Mouse (Mus musculus): ENCODE data around the gene Rnf186. TPM values are rescaled to one million over a fixed set of nuclear protein-coding genes. Genes with fewer than 3 reads are reported as not detected.

The Rnf186 gene
- polyA plus RNA-seq, 1 experiment from 2014 or later, result 0.29 TPM

- Histone ChIP-seq H3K9ac (ENCODE audit: low read length) (no peak overlapping the region), H3K4me1 (ENCODE audit: control insufficient read depth, insufficient read depth, low read length) (no peaks in the 10 kb centered on the region), H3K9me3 (replicated peaks; ENCODE audit: control insufficient read depth, low read length) (no peaks in the 10 kb centered on the region), H3K4me3 (ENCODE audit: low read length) (no peak overlapping the region), H3K27me3 (ENCODE audit: control insufficient read depth, insufficient read depth, low read length) (no peaks in the 10 kb centered on the region; the same call in 1 of the 2 replicates), H3K27ac (ENCODE audit: low read length) (no peak overlapping the region), H3K36me3 (ENCODE audit: control insufficient read depth, insufficient read depth) (no peaks in the 10 kb centered on the region), H3K4me2 (ENCODE audit: low read depth, low read length) (no peak overlapping the region)
- 52% methylated on average over 4 of the region's 4 CpGs for WGBS
- no peak for ATAC-seq (replicated peaks; ENCODE audit: extremely low read depth, insufficient read depth, low FRiP score)
Observed at GRCm38 (mm10) chr4:138939481-138939880, 27.4 kb upstream of the Rnf186 start.

- H3K4me2 ChIP-seq (ENCODE audit: low read depth, low read length), result no peak overlapping the region
- no peaks in the 10 kb centered on the region; the same call in 1 of the 2 replicates for H3K27me3 ChIP-seq (ENCODE audit: control insufficient read depth, insufficient read depth, low read length)
- no peak overlapping the region for H3K9ac ChIP-seq (ENCODE audit: low read length)
- 0 out of 2 replicates have a peak overlapping the region, but pooled peaks have one; percentile 20 for H3K27ac ChIP-seq (ENCODE audit: low read length)
- no peaks in the 10 kb centered on the region for H3K4me1 ChIP-seq (ENCODE audit: control insufficient read depth, insufficient read depth, low read length)
- no peaks in the 10 kb centered on the region for H3K9me3 ChIP-seq (replicated peaks; ENCODE audit: control insufficient read depth, low read length)
- H3K4me3 ChIP-seq (ENCODE audit: low read length), result no peak overlapping the region
- 39% methylated on average over 7 of the region's 7 CpGs for WGBS
- ATAC-seq (replicated peaks; ENCODE audit: extremely low read depth, insufficient read depth, low FRiP score), result no peak
- H3K36me3 ChIP-seq (ENCODE audit: control insufficient read depth, insufficient read depth), result no peaks in the 10 kb centered on the region
Observed at GRCm38 (mm10) chr4:138941401-138941800, 25.5 kb upstream of the Rnf186 start.

GRCm38 (mm10) chr4:138941966-138942365 is 24.9 kb upstream of the Rnf186 start:
- no peak overlapping the region for H3K9ac ChIP-seq (ENCODE audit: low read length)
- no peak overlapping the region for H3K27ac ChIP-seq (ENCODE audit: low read length)
- H3K4me3 ChIP-seq (ENCODE audit: low read length), result no peak overlapping the region
- peak; percentile 26; the same call in 1 of the 2 replicates for ATAC-seq (replicated peaks; ENCODE audit: extremely low read depth, insufficient read depth, low FRiP score)
- H3K36me3 ChIP-seq (ENCODE audit: control insufficient read depth, insufficient read depth), result no peaks in the 10 kb centered on the region
- H3K4me2 ChIP-seq (ENCODE audit: low read depth, low read length), result no peak overlapping the region
- H3K4me1 ChIP-seq (ENCODE audit: control insufficient read depth, insufficient read depth, low read length), result no peaks in the 10 kb centered on the region
- no peaks in the 10 kb centered on the region for H3K9me3 ChIP-seq (replicated peaks; ENCODE audit: control insufficient read depth, low read length)
- WGBS, result 53% methylated on average over 6 of the region's 6 CpGs
- H3K27me3 ChIP-seq (ENCODE audit: control insufficient read depth, insufficient read depth, low read length), result no peaks in the 10 kb centered on the region; the same call in 1 of the 2 replicates

- H3K4me2 ChIP-seq (ENCODE audit: low read depth, low read length), result peak overlapping the region; percentile 48
- no peak overlapping the region for H3K27ac ChIP-seq (ENCODE audit: low read length)
- WGBS, result 23% methylated on average over 15 of the region's 15 CpGs
- H3K36me3 ChIP-seq (ENCODE audit: control insufficient read depth, insufficient read depth), result no peaks in the 10 kb centered on the region
- H3K4me1 ChIP-seq (ENCODE audit: control insufficient read depth, insufficient read depth, low read length), result no peaks in the 10 kb centered on the region
- no peaks in the 10 kb centered on the region; the same call in 1 of the 2 replicates for H3K9me3 ChIP-seq (replicated peaks; ENCODE audit: control insufficient read depth, low read length)
- H3K27me3 ChIP-seq (ENCODE audit: control insufficient read depth, insufficient read depth, low read length), result no peaks in the 10 kb centered on the region; the same call in 1 of the 2 replicates
- no peak overlapping the region for H3K9ac ChIP-seq (ENCODE audit: low read length)
- H3K4me3 ChIP-seq (ENCODE audit: low read length), result peak overlapping the region; percentile 48
- peak; percentile 67 for ATAC-seq (replicated peaks; ENCODE audit: extremely low read depth, insufficient read depth, low FRiP score)
Observed at GRCm38 (mm10) chr4:138943730-138944129, 23.2 kb upstream of the Rnf186 start.

GRCm38 (mm10) chr4:138948257-138948656 is 18.7 kb upstream of the Rnf186 start:
- no peaks in the 10 kb centered on the region; the same call in 1 of the 2 replicates for H3K27me3 ChIP-seq (ENCODE audit: control insufficient read depth, insufficient read depth, low read length)
- H3K9ac ChIP-seq (ENCODE audit: low read length), result no peak overlapping the region
- no peak overlapping the region for H3K4me2 ChIP-seq (ENCODE audit: low read depth, low read length)
- H3K4me3 ChIP-seq (ENCODE audit: low read length), result no peak overlapping the region
- H3K27ac ChIP-seq (ENCODE audit: low read length), result no peak overlapping the region
- no peaks in the 10 kb centered on the region for H3K4me1 ChIP-seq (ENCODE audit: control insufficient read depth, insufficient read depth, low read length)
- H3K36me3 ChIP-seq (ENCODE audit: control insufficient read depth, insufficient read depth), result no peaks in the 10 kb centered on the region
- H3K9me3 ChIP-seq (replicated peaks; ENCODE audit: control insufficient read depth, low read length), result peaks cover 4% of the 10 kb centered on the region
- ATAC-seq (replicated peaks; ENCODE audit: extremely low read depth, insufficient read depth, low FRiP score), result no peak
- 80% methylated on average over 2 of the region's 2 CpGs for WGBS

GRCm38 (mm10) chr4:138958612-138959011 is 8.3 kb upstream of the Rnf186 start:
- Histone ChIP-seq H3K36me3 (ENCODE audit: control insufficient read depth, insufficient read depth) (no peaks in the 10 kb centered on the region), H3K4me2 (ENCODE audit: low read depth, low read length) (no peak overlapping the region), H3K27ac (ENCODE audit: low read length) (no peak overlapping the region), H3K9ac (ENCODE audit: low read length) (no peak overlapping the region), H3K4me3 (ENCODE audit: low read length) (no peak overlapping the region), H3K4me1 (ENCODE audit: control insufficient read depth, insufficient read depth, low read length) (no peaks in the 10 kb centered on the region), H3K27me3 (ENCODE audit: control insufficient read depth, insufficient read depth, low read length) (0 out of 2 replicates have a peak, but pooled peaks cover 2% of the 10 kb centered on the region), H3K9me3 (replicated peaks; ENCODE audit: control insufficient read depth, low read length) (no peaks in the 10 kb centered on the region)
- 85% methylated on average over 9 of the region's 9 CpGs for WGBS
- ATAC-seq (replicated peaks; ENCODE audit: extremely low read depth, insufficient read depth, low FRiP score), result no peak

GRCm38 (mm10) chr4:138959120-138959519 is 7.8 kb upstream of the Rnf186 start:
- H3K4me3 ChIP-seq (ENCODE audit: low read length), result no peak overlapping the region
- WGBS, result 72% methylated on average over 15 of the region's 15 CpGs
- no peak for ATAC-seq (replicated peaks; ENCODE audit: extremely low read depth, insufficient read depth, low FRiP score)
- no peak overlapping the region for H3K9ac ChIP-seq (ENCODE audit: low read length)
- no peaks in the 10 kb centered on the region for H3K36me3 ChIP-seq (ENCODE audit: control insufficient read depth, insufficient read depth)
- H3K4me1 ChIP-seq (ENCODE audit: control insufficient read depth, insufficient read depth, low read length), result no peaks in the 10 kb centered on the region
- H3K27me3 ChIP-seq (ENCODE audit: control insufficient read depth, insufficient read depth, low read length), result 0 out of 2 replicates have a peak, but pooled peaks cover 2% of the 10 kb centered on the region
- H3K27ac ChIP-seq (ENCODE audit: low read length), result no peak overlapping the region
- H3K9me3 ChIP-seq (replicated peaks; ENCODE audit: control insufficient read depth, low read length), result no peaks in the 10 kb centered on the region
- H3K4me2 ChIP-seq (ENCODE audit: low read depth, low read length), result no peak overlapping the region

GRCm38 (mm10) chr4:138959926-138960325 is 7.0 kb upstream of the Rnf186 start:
- H3K9ac ChIP-seq (ENCODE audit: low read length), result no peak overlapping the region
- no peak overlapping the region for H3K27ac ChIP-seq (ENCODE audit: low read length)
- H3K4me1 ChIP-seq (ENCODE audit: control insufficient read depth, insufficient read depth, low read length), result no peaks in the 10 kb centered on the region
- 69% methylated on average over 7 of the region's 7 CpGs for WGBS
- no peak for ATAC-seq (replicated peaks; ENCODE audit: extremely low read depth, insufficient read depth, low FRiP score)
- no peak overlapping the region for H3K4me3 ChIP-seq (ENCODE audit: low read length)
- no peaks in the 10 kb centered on the region for H3K9me3 ChIP-seq (replicated peaks; ENCODE audit: control insufficient read depth, low read length)
- no peak overlapping the region for H3K4me2 ChIP-seq (ENCODE audit: low read depth, low read length)
- H3K27me3 ChIP-seq (ENCODE audit: control insufficient read depth, insufficient read depth, low read length), result 0 out of 2 replicates have a peak, but pooled peaks cover 2% of the 10 kb centered on the region
- H3K36me3 ChIP-seq (ENCODE audit: control insufficient read depth, insufficient read depth), result no peaks in the 10 kb centered on the region

GRCm38 (mm10) chr4:138962719-138963118 is 4.2 kb upstream of the Rnf186 start:
- 79% methylated on average over 5 of the region's 5 CpGs for WGBS
- no peak overlapping the region for H3K4me2 ChIP-seq (ENCODE audit: low read depth, low read length)
- no peaks in the 10 kb centered on the region for H3K9me3 ChIP-seq (replicated peaks; ENCODE audit: control insufficient read depth, low read length)
- no peak overlapping the region for H3K27ac ChIP-seq (ENCODE audit: low read length)
- H3K4me3 ChIP-seq (ENCODE audit: low read length), result no peak overlapping the region
- H3K36me3 ChIP-seq (ENCODE audit: control insufficient read depth, insufficient read depth), result no peaks in the 10 kb centered on the region
- ATAC-seq (replicated peaks; ENCODE audit: extremely low read depth, insufficient read depth, low FRiP score), result no peak
- no peaks in the 10 kb centered on the region for H3K27me3 ChIP-seq (ENCODE audit: control insufficient read depth, insufficient read depth, low read length)
- no peaks in the 10 kb centered on the region for H3K4me1 ChIP-seq (ENCODE audit: control insufficient read depth, insufficient read depth, low read length)
- H3K9ac ChIP-seq (ENCODE audit: low read length), result no peak overlapping the region
